Mouse (Mus musculus): ENCODE measurements around the gene Mfsd13b.
"Not testable (repeated sequence)": the region's sequence is repeated elsewhere in the genome, so short reads cannot be mapped to it uniquely, and the experiment has no call there.

The Mfsd13b gene

GRCm38 (mm10) chr7:120999021-120999530, 16.8 kb downstream of the Mfsd13b start:
- DNase-seq, result no peak

GRCm38 (mm10) chr7:121000065-121000822, 17.9 kb downstream of the Mfsd13b start:
- DNase-seq, result no peak

- no peak for DNase-seq
These were observed 19.6 kb downstream of the Mfsd13b start for GRCm38 (mm10) chr7:121001879-121002278.

GRCm38 (mm10) chr7:121002407-121002928, 20.2 kb downstream of the Mfsd13b start:
- DNase-seq, result no peak

GRCm38 (mm10) chr7:121003793-121004418, 21.6 kb downstream of the Mfsd13b start:
- no peak for DNase-seq

GRCm38 (mm10) chr7:121011794-121012689, 29.7 kb downstream of the Mfsd13b start:
- DNase-seq, result no peak

- no peak for DNase-seq
These were observed 32.2 kb downstream of the Mfsd13b start for GRCm38 (mm10) chr7:121014486-121014885.

- DNase-seq, result no peak
These were observed 36.5 kb downstream of the Mfsd13b start for GRCm38 (mm10) chr7:121018778-121019177.

GRCm38 (mm10) chr7:121020277-121020676, 38.0 kb downstream of the Mfsd13b start:
- DNase-seq, result no peak

- DNase-seq, result no peak
These were observed 43.1 kb downstream of the Mfsd13b start for GRCm38 (mm10) chr7:121025221-121026008.

- DNase-seq, result no peak
These were observed 44.0 kb downstream of the Mfsd13b start for GRCm38 (mm10) chr7:121026300-121026699.

GRCm38 (mm10) chr7:121029947-121030346, 47.6 kb downstream of the Mfsd13b start:
- not testable (repeated sequence) for DNase-seq

- peak; percentile 99 for DNase-seq
These were observed 51.7 kb downstream of the Mfsd13b start, which contains the start of gene Mettl9 for GRCm38 (mm10) chr7:121033856-121034652. TSS of gene Mettl9 (plus strand) at chr7:121034445.

- no peak for DNase-seq
These were observed 52.4 kb downstream of the Mfsd13b start for GRCm38 (mm10) chr7:121034701-121035141.

- peak; percentile 62 for DNase-seq
These were observed 52.9 kb downstream of the Mfsd13b start for GRCm38 (mm10) chr7:121035161-121035721.

- no peak for DNase-seq
These were observed 58.3 kb downstream of the Mfsd13b start for GRCm38 (mm10) chr7:121040595-121040994.

- DNase-seq, result no peak
These were observed 59.7 kb downstream of the Mfsd13b start for GRCm38 (mm10) chr7:121041989-121042388.

- no peak for DNase-seq
These were observed 60.7 kb downstream of the Mfsd13b start for GRCm38 (mm10) chr7:121043004-121043403.

- no peak for DNase-seq
These were observed 61.2 kb downstream of the Mfsd13b start for GRCm38 (mm10) chr7:121043510-121043909.

- no peak for DNase-seq
These were observed 61.9 kb downstream of the Mfsd13b start for GRCm38 (mm10) chr7:121044251-121044650.

Data from retina, postnatal 1 day (tissue).